Mouse (Mus musculus) urinary bladder, adult 2 months (tissue): ENCODE results near the gene Negr1. TPM values are rescaled to one million over a fixed set of nuclear protein-coding genes. Genes with fewer than 3 reads are reported as not detected.
"Not testable (repeated sequence)": the region's sequence is repeated elsewhere in the genome, so short reads cannot be mapped to it uniquely, and the experiment has no call there.

ENCODE experiments used
- DNase-seq: peaks from one replicate; pipeline ENCODE4 v3.0.0; 2022; ENCODE audit warnings: low spot score
- polyA plus RNA-seq: library from polyadenylated mRNA; depleted of rRNA; stranded (reverse); fragments of >200 nt; gene quantifications from 2 replicates; pipeline ENCODE4 v1.2.3, GENCODE M21; 2012

Gene Negr1
- polyA plus RNA-seq, 1 experiment: 4.6 TPM

GRCm38 (mm10) chr3:156992811-156993210 is 431.2 kb downstream of the Negr1 start:
- no peak for DNase-seq

- DNase-seq: no peak
Observed at GRCm38 (mm10) chr3:156999177-156999808, 437.7 kb downstream of the Negr1 start.

- no peak for DNase-seq
Observed at GRCm38 (mm10) chr3:157021632-157022031, 460.0 kb downstream of the Negr1 start.

GRCm38 (mm10) chr3:157024580-157024979 is 463.0 kb downstream of the Negr1 start:
- no peak for DNase-seq

GRCm38 (mm10) chr3:157031513-157032142 is 470.0 kb downstream of the Negr1 start:
- no peak for DNase-seq

- no peak for DNase-seq
Observed at GRCm38 (mm10) chr3:157036016-157036415, 474.4 kb downstream of the Negr1 start.

DNA sequence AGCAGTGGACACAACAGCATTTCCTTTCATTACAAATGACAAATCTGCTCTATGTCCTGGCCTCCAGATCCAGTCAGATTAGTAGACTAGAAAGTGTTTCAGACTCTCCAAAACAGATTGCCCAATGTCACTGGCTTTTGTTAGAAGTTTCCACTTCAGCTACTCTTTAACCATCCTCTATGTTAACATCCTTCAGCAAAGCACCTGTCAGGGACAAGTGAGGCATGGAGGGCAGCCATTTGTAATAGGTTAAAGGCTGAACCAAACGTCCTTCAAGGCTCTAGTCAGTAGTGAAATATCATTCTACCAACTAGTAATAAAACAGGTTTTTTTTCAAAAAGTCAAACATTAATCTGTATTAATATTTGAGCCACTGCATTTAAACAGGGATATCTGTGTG is 475.0 kb downstream of the Negr1 start:
- DNase-seq: no peak

GRCm38 (mm10) chr3:157040619-157041018 is 479.0 kb downstream of the Negr1 start:
- DNase-seq: no peak

DNA sequence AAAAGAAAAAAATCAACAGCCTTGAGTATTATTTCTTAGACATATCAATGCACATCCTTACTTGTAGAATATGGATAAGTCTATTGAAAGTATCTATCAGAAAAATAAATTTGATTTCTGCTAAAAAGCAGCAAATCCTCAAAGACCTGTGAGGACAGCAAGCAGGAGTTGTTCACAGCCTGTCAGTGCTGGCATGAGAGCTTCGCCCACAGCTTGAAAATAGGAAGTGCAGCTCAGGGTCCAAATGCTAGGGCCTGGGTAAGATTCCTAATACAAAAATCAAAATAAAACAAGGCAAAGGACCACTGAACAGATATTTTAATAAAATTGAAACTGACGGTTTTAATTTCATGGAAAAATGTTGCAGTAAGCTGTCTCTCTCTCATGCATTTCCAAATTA is 483.0 kb downstream of the Negr1 start:
- no peak for DNase-seq

DNA sequence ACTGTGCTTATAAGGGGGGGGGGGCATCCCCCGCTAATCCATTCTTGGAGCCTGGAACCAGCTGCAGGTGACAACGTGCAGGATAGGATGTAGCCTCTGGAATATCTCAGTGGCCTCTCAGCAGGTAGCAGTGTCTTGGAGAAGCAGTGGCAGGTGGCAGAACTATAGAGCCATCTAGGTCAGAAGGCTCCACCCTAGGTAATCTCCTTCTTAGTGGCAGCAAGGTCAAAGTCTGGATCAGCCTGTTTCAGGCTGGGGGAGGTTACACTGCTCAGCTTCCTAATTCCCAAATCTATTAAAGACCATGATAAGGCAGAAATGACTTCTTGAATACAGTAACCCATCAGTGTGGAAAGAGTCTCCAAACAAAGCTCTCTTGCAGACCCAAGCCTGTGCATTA is 502.8 kb downstream of the Negr1 start:
- DNase-seq: not testable (repeated sequence)

DNA sequence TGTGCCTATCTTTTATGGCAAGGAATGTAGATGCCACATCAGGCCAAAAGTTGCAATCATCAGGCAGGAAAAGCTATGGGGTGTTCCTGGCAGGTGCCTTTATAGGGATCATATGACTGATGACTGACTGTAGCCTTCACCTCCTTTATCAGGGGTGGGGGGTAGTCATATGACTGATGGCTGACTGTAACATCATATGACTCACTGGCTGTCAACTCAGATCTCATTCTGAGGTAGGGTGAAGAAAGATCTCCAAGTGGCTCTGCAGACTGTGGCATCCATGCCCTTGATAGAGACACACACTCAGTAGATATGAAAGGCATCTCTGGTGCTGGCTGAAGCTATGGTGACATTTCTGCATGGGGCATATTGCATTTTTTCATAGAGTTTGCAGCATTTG is 504.7 kb downstream of the Negr1 start:
- no peak for DNase-seq

- DNase-seq: no peak
Observed at GRCm38 (mm10) chr3:157079250-157079965, 517.8 kb downstream of the Negr1 start.

- DNase-seq: no peak
Observed at GRCm38 (mm10) chr3:157079966-157080306, 518.3 kb downstream of the Negr1 start.

DNA sequence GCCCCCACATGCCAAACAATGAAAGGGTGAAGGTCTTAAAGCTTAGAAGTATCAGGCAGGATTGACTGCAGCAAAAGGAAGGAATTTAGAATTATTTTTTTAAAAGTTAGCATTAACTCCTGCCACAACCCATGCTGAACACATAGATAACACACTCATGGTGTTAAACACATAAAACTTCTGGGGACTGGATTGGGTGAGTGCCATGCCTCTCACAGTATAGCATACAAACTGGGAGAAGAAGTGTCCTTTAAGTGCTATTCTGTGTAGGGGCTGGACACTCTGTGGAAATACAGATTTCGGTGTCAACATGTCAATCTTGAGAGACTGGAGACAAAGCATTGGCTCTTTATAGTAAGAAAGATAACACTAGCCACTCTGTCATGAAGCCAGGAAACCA is 519.0 kb downstream of the Negr1 start:
- no peak for DNase-seq

- DNase-seq: no peak
Observed at GRCm38 (mm10) chr3:157082808-157083784, 521.5 kb downstream of the Negr1 start.

- DNase-seq: no peak
Observed at GRCm38 (mm10) chr3:157085180-157085579, 523.6 kb downstream of the Negr1 start.

- no peak for DNase-seq
Observed at GRCm38 (mm10) chr3:157090051-157090450, 528.5 kb downstream of the Negr1 start.

GRCm38 (mm10) chr3:157096284-157096683 is 534.7 kb downstream of the Negr1 start:
- DNase-seq: no peak

GRCm38 (mm10) chr3:157097514-157097913 is 535.9 kb downstream of the Negr1 start:
- DNase-seq: no peak

GRCm38 (mm10) chr3:157098417-157098816 is 536.8 kb downstream of the Negr1 start:
- DNase-seq: no peak

GRCm38 (mm10) chr3:157104866-157105579 is 543.4 kb downstream of the Negr1 start:
- no peak for DNase-seq
